Mouse (Mus musculus) hindbrain, embryonic 16.5 days (tissue): ENCODE results near the gene Hdhd5. TPM values are rescaled to one million over a fixed set of nuclear protein-coding genes. Genes with fewer than 3 reads are reported as not detected.

Source experiments
- ATAC-seq: fragments of 200-750 bp; cut with Nextera tagmentation; 2 replicates; pipeline ENCODE4 v1.8.0; 2017; ENCODE audit warnings: moderate TSS enrichment, moderate library complexity
- H3K27ac ChIP-seq: fragments of 300-500 bp; sonication (generic); 2 replicates; pipeline ENCODE4 v1.5.1; 2014; ENCODE audit warnings: low read depth, mild to moderate bottlenecking, control low read depth, low read length, moderate library complexity
- H3K27me3 ChIP-seq: fragments of 300-500 bp; sonication (generic); replicated peaks from 2 replicates; pipeline ENCODE4 v1.6.1; 2014; ENCODE audit warnings: low read length; ENCODE audit not compliant: control insufficient read depth, insufficient read depth
- H3K36me3 ChIP-seq: fragments of 300-500 bp; sonication (generic); 2 replicates; pipeline ENCODE4 v1.6.1; 2014; ENCODE audit warnings: mild to moderate bottlenecking, low read length, moderate library complexity, mixed read lengths; ENCODE audit not compliant: control insufficient read depth, insufficient read depth
- H3K4me1 ChIP-seq: fragments of 300-500 bp; sonication (generic); 2 replicates; pipeline ENCODE4 v1.6.1; 2014; ENCODE audit warnings: low read depth, low read length; ENCODE audit not compliant: control insufficient read depth, insufficient read depth
- H3K4me2 ChIP-seq: fragments of 300-500 bp; sonication (generic); 2 replicates; pipeline ENCODE4 v1.6.1; 2014; ENCODE audit warnings: mild to moderate bottlenecking, low read length, control low read depth, moderate library complexity
- H3K4me3 ChIP-seq: fragments of 300-500 bp; sonication (generic); 2 replicates; pipeline ENCODE4 v1.5.1; 2014; ENCODE audit warnings: mild to moderate bottlenecking, low read length, control low read depth, moderate library complexity
- H3K9ac ChIP-seq: fragments of 300-500 bp; sonication (generic); 2 replicates; pipeline ENCODE4 v1.6.1; 2014; ENCODE audit warnings: low read depth, mild to moderate bottlenecking, control low read depth, low read length, moderate library complexity
- H3K9me3 ChIP-seq: fragments of 300-500 bp; sonication (generic); 2 replicates; pipeline ENCODE4 v1.6.1; 2014; ENCODE audit warnings: mild to moderate bottlenecking, low read length, moderate library complexity; ENCODE audit not compliant: control insufficient read depth
- WGBS: fragments of 180-500 bp; shearing (Covaris S2); extraction: QIAGEN DNeasy Blood & Tissue Kit; methylation state at CpG from one replicate; pipeline ENCODE4 v1.1.7; 2014; 5-methylcytosine and 5-hydroxymethylcytosine counted together
- polyA plus RNA-seq: library from polyadenylated mRNA; unstranded; fragments of >200 nt; fragmentation: Nextera tagmentation; extraction: Ambion mirVana; gene quantifications from 2 replicates; pipeline ENCODE4 v1.2.1, GENCODE M21; 2015

Gene Hdhd5
- polyA plus RNA-seq, 1 experiment from 2014 or later = 16.6 TPM

- Histone ChIP-seq H3K36me3 (no peaks in the 10 kb centered on the region), H3K27me3 (peaks cover 3% of the 10 kb centered on the region), H3K4me1 (peaks cover 17% of the 10 kb centered on the region), H3K9me3 (no peaks in the 10 kb centered on the region), H3K4me2 (no peak overlapping the region), H3K27ac (no peak overlapping the region), H3K4me3 (no peak overlapping the region), H3K9ac (no peak overlapping the region)
- ATAC-seq = no peak
Observed at GRCm38 (mm10) chr6:120469770-120470169, 61.3 kb downstream of the Hdhd5 start.

DNA sequence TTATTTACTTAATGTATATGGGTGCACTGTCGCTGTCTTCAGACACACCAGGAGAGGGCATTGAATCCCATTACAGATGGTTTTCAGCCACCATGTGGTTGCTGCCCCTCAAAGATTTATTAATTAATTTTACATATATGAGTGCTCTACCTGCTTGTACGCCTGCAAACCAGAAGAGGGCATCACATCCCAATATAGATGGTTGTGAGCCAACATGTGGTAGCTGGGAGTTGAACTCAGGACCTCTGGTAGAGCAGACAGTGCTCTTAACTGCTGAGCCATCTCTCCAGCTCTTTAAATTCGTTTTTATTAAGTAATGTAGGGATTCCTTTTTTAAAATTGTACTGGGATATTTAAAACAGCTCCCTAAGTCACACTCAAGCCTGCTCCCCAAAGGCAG is 61.9 kb downstream of the Hdhd5 start:
- Histone ChIP-seq H3K9ac (no peak overlapping the region), H3K27ac (no peak overlapping the region), H3K36me3 (no peaks in the 10 kb centered on the region), H3K4me3 (no peak overlapping the region), H3K9me3 (no peaks in the 10 kb centered on the region), H3K4me2 (no peak overlapping the region), H3K4me1 (peaks cover 17% of the 10 kb centered on the region), H3K27me3 (peaks cover 7% of the 10 kb centered on the region)
- WGBS = 71% methylated on average over 3 of the region's 3 CpGs
- ATAC-seq = no peak

DNA sequence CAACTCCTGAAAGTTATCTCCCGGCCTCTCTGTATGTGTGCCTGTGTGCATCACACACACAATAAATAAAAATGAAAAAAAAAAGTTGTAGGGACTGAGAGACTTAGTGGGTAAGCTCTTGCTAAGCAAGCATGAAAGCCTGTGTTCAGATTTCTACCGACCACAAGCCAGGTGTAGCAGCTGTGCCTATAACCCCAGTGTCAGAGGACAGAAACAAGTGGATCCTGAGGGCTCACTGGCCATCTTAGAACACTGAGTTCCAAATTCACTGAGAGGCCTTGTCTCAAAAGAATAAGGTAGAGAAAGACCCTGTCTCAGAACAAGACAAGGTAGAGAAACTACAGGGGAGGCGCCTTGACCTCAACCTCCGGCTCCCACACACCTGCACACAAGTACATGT is 62.9 kb downstream of the Hdhd5 start:
- no peak overlapping the region for H3K4me3 ChIP-seq
- H3K4me2 ChIP-seq = no peak overlapping the region
- ATAC-seq = no peak
- peaks cover 15% of the 10 kb centered on the region for H3K4me1 ChIP-seq
- no peak overlapping the region for H3K27ac ChIP-seq
- H3K36me3 ChIP-seq = no peaks in the 10 kb centered on the region
- 87% methylated on average over 4 of the region's 4 CpGs for WGBS
- peaks cover 7% of the 10 kb centered on the region for H3K27me3 ChIP-seq
- H3K9me3 ChIP-seq = no peaks in the 10 kb centered on the region
- H3K9ac ChIP-seq = no peak overlapping the region

- Histone ChIP-seq H3K9ac (no peak overlapping the region), H3K27me3 (peaks cover 12% of the 10 kb centered on the region), H3K9me3 (no peaks in the 10 kb centered on the region), H3K4me3 (no peak overlapping the region), H3K27ac (no peak overlapping the region), H3K4me2 (no peak overlapping the region), H3K36me3 (no peaks in the 10 kb centered on the region), H3K4me1 (peaks cover 6% of the 10 kb centered on the region)
- ATAC-seq = no peak
- 78% methylated on average over 10 of the region's 10 CpGs for WGBS
Observed at GRCm38 (mm10) chr6:120466609-120467329, 64.3 kb downstream of the Hdhd5 start.

DNA sequence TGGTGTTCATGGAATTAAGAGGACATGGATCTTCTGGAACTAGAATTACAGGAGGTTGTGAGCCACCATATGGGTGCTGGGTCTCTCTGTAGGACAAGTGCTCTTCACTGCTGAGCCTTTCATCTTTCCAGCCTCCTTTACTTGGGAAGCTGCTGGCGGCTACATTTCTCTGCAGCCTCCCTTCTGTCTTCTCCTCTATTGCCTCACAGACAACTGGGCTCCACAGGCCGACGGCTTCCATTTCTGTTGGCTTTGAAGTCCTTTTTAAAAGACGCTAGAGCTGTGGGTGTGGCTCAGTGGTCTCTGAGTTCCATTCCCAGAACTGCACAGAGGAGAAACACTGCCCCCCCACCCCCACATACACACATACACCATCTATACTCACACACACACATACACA is 65.7 kb downstream of the Hdhd5 start:
- Histone ChIP-seq H3K4me3 (no peak overlapping the region), H3K27ac (no peak overlapping the region), H3K9me3 (no peaks in the 10 kb centered on the region), H3K4me1 (peaks cover 4% of the 10 kb centered on the region; the same call in 1 of the 2 replicates), H3K9ac (no peak overlapping the region), H3K27me3 (peaks cover 20% of the 10 kb centered on the region), H3K36me3 (no peaks in the 10 kb centered on the region), H3K4me2 (no peak overlapping the region)
- ATAC-seq = no peak
- 47% methylated on average over 4 of the region's 4 CpGs for WGBS

GRCm38 (mm10) chr6:120464406-120464939 is 66.6 kb downstream of the Hdhd5 start:
- Histone ChIP-seq H3K27ac (no peak overlapping the region), H3K9ac (no peak overlapping the region), H3K27me3 (peaks cover 20% of the 10 kb centered on the region), H3K4me1 (peaks cover 4% of the 10 kb centered on the region; the same call in 1 of the 2 replicates), H3K36me3 (no peaks in the 10 kb centered on the region), H3K4me3 (no peak overlapping the region), H3K4me2 (peak overlapping the region; percentile 67), H3K9me3 (no peaks in the 10 kb centered on the region)
- no peak for ATAC-seq
- 39% methylated on average over 9 of the region's 9 CpGs for WGBS

GRCm38 (mm10) chr6:120463884-120464283 is 67.2 kb downstream of the Hdhd5 start:
- Histone ChIP-seq H3K9ac (peak overlapping the region; percentile 65), H3K4me2 (peak overlapping the region; percentile 67), H3K9me3 (no peaks in the 10 kb centered on the region), H3K27ac (no peak overlapping the region), H3K4me3 (peak overlapping the region; percentile 58), H3K27me3 (peaks cover 20% of the 10 kb centered on the region), H3K36me3 (no peaks in the 10 kb centered on the region), H3K4me1 (peaks cover 4% of the 10 kb centered on the region; the same call in 1 of the 2 replicates)
- 3% methylated on average over 11 of the region's 11 CpGs for WGBS
- 0 out of 2 replicates have a peak, but pooled peaks have one; percentile 22 for ATAC-seq

DNA sequence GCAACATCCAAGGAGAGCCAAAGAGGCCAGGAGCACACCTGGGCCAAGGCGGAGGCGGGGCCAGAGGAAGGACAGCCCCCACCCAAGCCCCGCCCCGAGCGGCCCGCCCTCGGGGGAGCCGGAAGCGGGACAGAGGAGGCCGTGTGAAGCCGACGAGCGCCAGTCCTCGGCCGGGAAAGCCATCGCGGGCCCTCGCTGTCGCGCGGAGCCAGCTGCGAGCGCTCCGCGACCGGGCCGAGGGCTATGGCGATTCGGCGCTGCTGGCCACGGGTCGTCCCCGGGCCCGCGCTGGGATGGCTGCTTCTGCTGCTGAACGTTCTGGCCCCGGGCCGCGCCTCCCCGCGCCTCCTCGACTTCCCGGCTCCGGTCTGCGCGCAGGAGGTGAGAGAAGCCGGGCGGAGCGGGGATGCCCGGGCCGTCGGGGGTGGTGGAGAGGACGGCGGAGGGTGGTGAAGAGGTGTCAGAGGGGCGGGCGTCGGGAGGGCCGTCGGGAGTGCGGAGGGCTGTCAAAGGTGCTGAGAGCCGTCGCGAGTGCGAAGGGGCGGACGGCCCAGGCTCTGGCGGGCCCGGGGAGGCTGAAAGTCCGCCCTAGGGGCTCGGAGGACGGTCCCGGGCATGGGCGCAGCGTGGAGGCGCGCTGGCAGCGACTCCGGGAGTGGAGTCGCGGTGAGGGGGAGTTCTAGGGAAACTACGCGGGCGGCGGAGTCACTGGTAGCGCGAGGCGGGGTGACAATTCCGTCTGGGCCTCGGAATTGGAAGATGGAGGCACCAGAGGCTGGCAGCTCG is 67.8 kb downstream of the Hdhd5 start, which contains the start of gene Il17ra:
Gene Il17ra (plus strand): TSS at position 162 of the 786 bp plus-strand sequence.
- WGBS = under 1% methylated on average over 55 of the region's 90 CpGs
- H3K9me3 ChIP-seq = no peaks in the 10 kb centered on the region
- H3K4me1 ChIP-seq = peaks cover 4% of the 10 kb centered on the region; the same call in 1 of the 2 replicates
- ATAC-seq = peak; percentile 71
- H3K4me2 ChIP-seq = peak within 1 kb of the TSS; percentile 67
- peak within 1 kb of the TSS; percentile 58 for H3K4me3 ChIP-seq
- peak within 1 kb of the TSS; percentile 65 for H3K9ac ChIP-seq
- H3K36me3 ChIP-seq = no peaks in the 10 kb centered on the region
- peaks cover 20% of the 10 kb centered on the region for H3K27me3 ChIP-seq
- H3K27ac ChIP-seq = no peak within 1 kb of the TSS

GRCm38 (mm10) chr6:120462251-120462650 is 68.9 kb downstream of the Hdhd5 start:
- H3K9ac ChIP-seq = no peak overlapping the region
- H3K27ac ChIP-seq = no peak overlapping the region
- H3K4me2 ChIP-seq = no peak overlapping the region
- H3K4me1 ChIP-seq = peaks cover 4% of the 10 kb centered on the region; the same call in 1 of the 2 replicates
- H3K27me3 ChIP-seq = peaks cover 20% of the 10 kb centered on the region
- no peak for ATAC-seq
- 51% methylated on average over 6 of the region's 6 CpGs for WGBS
- H3K4me3 ChIP-seq = no peak overlapping the region
- no peaks in the 10 kb centered on the region for H3K36me3 ChIP-seq
- H3K9me3 ChIP-seq = no peaks in the 10 kb centered on the region
